Mouse (Mus musculus) cerebellum, adult 2 months (tissue): ENCODE data around the gene Ptgis.

Experiments used
- CTCF ChIP-seq: fragments of 200-500 bp; IDR thresholded peaks from 2 replicates; pipeline ENCODE4 v1.5.1; 2011; ENCODE audit warnings: low read depth, mild to moderate bottlenecking, control low read depth, low read length, moderate library complexity, borderline replicate concordance; ENCODE audit not compliant: insufficient read depth
- POLR2A ChIP-seq: fragments of 200-500 bp; IDR thresholded peaks from 2 replicates; pipeline ENCODE4 v1.6.1; 2011; ENCODE audit warnings: low read length, control low read depth, borderline replicate concordance; ENCODE audit not compliant: insufficient read depth

GRCm38 (mm10) chr2:167232132-167233008 is 8.0 kb downstream of the Ptgis start:
- no peak for TF ChIP-seq CTCF
- TF ChIP-seq POLR2A = no peak
